Mouse (Mus musculus) liver, adult 2 months (tissue): ENCODE measurements around the gene Bbx.

Experiments used
- CTCF ChIP-seq: fragments of 200-500 bp; IDR thresholded peaks from 2 replicates; pipeline ENCODE4 v1.5.1; 2011; ENCODE audit warnings: low read depth, low read length, control low read depth
- POLR2A ChIP-seq: fragments of 200-500 bp; IDR thresholded peaks from 2 replicates; pipeline ENCODE4 v1.6.1; 2011; ENCODE audit warnings: low read length, control low read depth; ENCODE audit not compliant: insufficient read depth; ENCODE audit errors: extremely low read depth

GRCm38 (mm10) chr16:50167983-50168299 lies 264.2 kb downstream of the Bbx start:
- TF ChIP-seq CTCF (no peak), POLR2A (no peak)
